Mouse (Mus musculus) midbrain, embryonic 14.5 days (tissue): ENCODE results near the gene Olfr287. TPM values are rescaled to one million over a fixed set of nuclear protein-coding genes. Genes with fewer than 3 reads are reported as not detected.

Experiments
- ATAC-seq: fragments of 200-750 bp; cut with Nextera tagmentation; 2 replicates; pipeline ENCODE4 v1.8.0; 2017; ENCODE audit warnings: moderate number of reproducible peaks, moderate library complexity; ENCODE audit not compliant: low FRiP score, low TSS enrichment
- DNase-seq: peaks from one replicate; pipeline ENCODE4 v3.0.0-alpha.2; 2015
- H3K27ac ChIP-seq: fragments of 300-500 bp; sonication (generic); replicated peaks from 2 replicates; pipeline ENCODE4 v1.5.1; 2014; ENCODE audit warnings: mild to moderate bottlenecking, low read depth, low read length, moderate library complexity
- H3K27me3 ChIP-seq: fragments of 300-500 bp; sonication (generic); 2 replicates; pipeline ENCODE4 v1.6.1; 2014; ENCODE audit warnings: low read length, control low read depth, mixed read lengths; ENCODE audit not compliant: control insufficient read depth, insufficient read depth
- H3K36me3 ChIP-seq: fragments of 300-500 bp; sonication (generic); 2 replicates; pipeline ENCODE4 v1.6.1; 2014; ENCODE audit warnings: low read length, control low read depth; ENCODE audit not compliant: control insufficient read depth, insufficient read depth
- H3K4me1 ChIP-seq: fragments of 300-500 bp; sonication (generic); 2 replicates; pipeline ENCODE4 v1.6.1; 2014; ENCODE audit warnings: mild to moderate bottlenecking, antibody characterized with exemption, low read length, control low read depth; ENCODE audit not compliant: control insufficient read depth, insufficient read depth
- H3K4me2 ChIP-seq: fragments of 300-500 bp; sonication (generic); 2 replicates; pipeline ENCODE4 v1.6.1; 2014; ENCODE audit warnings: mild to moderate bottlenecking, low read length, moderate library complexity
- H3K4me3 ChIP-seq: fragments of 300-500 bp; sonication (generic); replicated peaks from 2 replicates; pipeline ENCODE4 v1.5.1; 2014; ENCODE audit warnings: low read depth, low read length
- H3K9ac ChIP-seq: fragments of 300-500 bp; sonication (generic); replicated peaks from 2 replicates; pipeline ENCODE4 v1.6.1; 2014; ENCODE audit warnings: mild to moderate bottlenecking, low read length, moderate library complexity
- H3K9me3 ChIP-seq: fragments of 300-500 bp; sonication (generic); 2 replicates; pipeline ENCODE4 v1.6.1; 2016; ENCODE audit warnings: low read length, control low read depth, mixed read lengths; ENCODE audit not compliant: control insufficient read depth
- WGBS: fragments of 180-500 bp; shearing (Covaris S2); extraction: QIAGEN DNeasy Blood & Tissue Kit; methylation state at CpG from one replicate; pipeline ENCODE4 v1.1.7; 2014; 5-methylcytosine and 5-hydroxymethylcytosine counted together
- polyA plus RNA-seq: library from polyadenylated mRNA; unstranded; fragments of >200 nt; fragmentation: Nextera tagmentation; extraction: Ambion mirVana; gene quantifications from 2 replicates; pipeline ENCODE4 v1.2.1, GENCODE M21; 2014

The Olfr287 gene
- polyA plus RNA-seq = 0.17 TPM in 1 of 2 replicates, not detected in the other

DNA sequence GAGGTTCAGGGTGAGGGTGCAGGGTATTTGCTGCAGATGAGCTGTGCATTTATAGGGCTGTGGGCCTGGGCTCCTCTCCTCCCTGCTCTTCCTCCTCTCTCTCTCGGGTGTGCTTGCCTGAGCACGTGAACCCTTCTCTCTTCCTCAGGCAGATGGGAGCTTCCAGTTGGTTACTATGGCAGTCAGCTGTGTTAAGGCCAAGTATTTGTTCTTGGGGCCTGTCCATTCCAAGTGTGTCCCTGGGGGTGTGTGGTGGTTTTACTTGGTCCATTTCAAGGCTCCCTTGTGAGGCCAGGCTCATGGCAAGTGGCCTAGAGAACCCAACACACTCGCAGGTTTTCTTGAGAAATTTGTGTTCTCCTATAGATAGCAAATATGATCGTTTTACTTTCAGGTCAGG is at the start of gene Olfr287, which contains the start of gene Gm44579:
TSS of gene Olfr287 (minus strand) at position 180 of the 400 bp plus-strand sequence.
TSS of gene Gm44579 (minus strand) at position 101 of the 400 bp plus-strand sequence.
- no peaks in the 10 kb centered on the region for H3K36me3 ChIP-seq
- no peaks in the 10 kb centered on the region for H3K9me3 ChIP-seq
- H3K9ac ChIP-seq = no peak within 1 kb of the TSS
- no peak within 1 kb of the TSS for H3K27ac ChIP-seq
- no peak for DNase-seq
- H3K4me1 ChIP-seq = no peaks in the 10 kb centered on the region
- no peaks in the 10 kb centered on the region for H3K27me3 ChIP-seq
- H3K4me3 ChIP-seq = no peak within 1 kb of the TSS
- no peak for ATAC-seq
- no peak within 1 kb of the TSS for H3K4me2 ChIP-seq
- 63% methylated on average over 4 of the region's 4 CpGs for WGBS

DNA sequence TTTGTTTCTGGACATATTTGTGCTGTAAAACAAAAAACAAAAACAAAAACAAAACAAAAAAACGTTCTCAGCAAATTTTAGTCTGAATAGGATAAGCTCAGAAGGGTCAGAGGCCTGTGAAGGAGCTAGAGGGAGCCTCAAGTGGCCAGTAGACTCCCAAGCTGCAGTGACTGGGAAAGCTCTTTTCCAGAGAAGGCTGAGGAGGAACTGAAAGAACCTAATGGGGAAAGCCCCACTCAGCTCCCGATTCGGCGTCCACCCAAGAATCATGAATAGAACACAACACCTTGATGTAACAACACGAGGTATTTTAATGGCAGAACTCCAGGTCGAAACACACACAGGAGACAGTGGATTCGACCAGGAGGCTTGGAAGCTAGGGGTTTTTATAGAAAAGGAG is 36.9 kb upstream of the Olfr287 start:
- H3K36me3 ChIP-seq = no peaks in the 10 kb centered on the region
- 87% methylated on average over 7 of the region's 7 CpGs for WGBS
- no peak overlapping the region for H3K27ac ChIP-seq
- H3K4me3 ChIP-seq = no peak overlapping the region
- no peak overlapping the region for H3K4me2 ChIP-seq
- no peaks in the 10 kb centered on the region for H3K27me3 ChIP-seq
- no peaks in the 10 kb centered on the region for H3K4me1 ChIP-seq
- ATAC-seq (no peak), DNase-seq (no peak)
- H3K9me3 ChIP-seq = no peaks in the 10 kb centered on the region
- no peak overlapping the region for H3K9ac ChIP-seq

DNA sequence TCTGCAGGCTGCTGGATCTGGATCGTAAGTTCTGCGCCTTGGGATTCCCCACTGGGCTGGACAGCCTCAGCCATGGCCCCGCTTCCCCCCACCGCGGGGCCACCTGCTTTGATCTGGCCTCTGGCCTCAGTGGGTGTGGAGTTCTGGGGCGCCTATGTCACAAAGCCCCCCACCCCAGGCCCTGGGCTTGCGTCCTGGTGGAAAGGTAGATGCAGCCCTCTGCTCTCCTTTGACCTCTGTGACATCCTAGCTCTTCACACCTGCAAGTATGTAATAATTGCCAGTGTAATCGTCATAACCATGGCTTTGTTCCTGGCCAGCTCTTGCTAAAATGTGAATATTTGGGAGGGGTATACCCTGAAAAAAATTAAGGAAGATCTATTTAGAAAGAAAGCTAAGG is 36.3 kb upstream of the Olfr287 start, which contains the start of gene H1fnt:
TSS of gene H1fnt (minus strand) at position 101 of the 400 bp plus-strand sequence.
- ATAC-seq (no peak), DNase-seq (no peak)
- WGBS = 88% methylated on average over 8 of the region's 8 CpGs
- Histone ChIP-seq H3K4me2 (no peak within 1 kb of the TSS), H3K4me3 (no peak within 1 kb of the TSS), H3K36me3 (no peaks in the 10 kb centered on the region), H3K27me3 (no peaks in the 10 kb centered on the region), H3K27ac (no peak within 1 kb of the TSS), H3K9me3 (no peaks in the 10 kb centered on the region), H3K9ac (no peak within 1 kb of the TSS), H3K4me1 (no peaks in the 10 kb centered on the region)

DNA sequence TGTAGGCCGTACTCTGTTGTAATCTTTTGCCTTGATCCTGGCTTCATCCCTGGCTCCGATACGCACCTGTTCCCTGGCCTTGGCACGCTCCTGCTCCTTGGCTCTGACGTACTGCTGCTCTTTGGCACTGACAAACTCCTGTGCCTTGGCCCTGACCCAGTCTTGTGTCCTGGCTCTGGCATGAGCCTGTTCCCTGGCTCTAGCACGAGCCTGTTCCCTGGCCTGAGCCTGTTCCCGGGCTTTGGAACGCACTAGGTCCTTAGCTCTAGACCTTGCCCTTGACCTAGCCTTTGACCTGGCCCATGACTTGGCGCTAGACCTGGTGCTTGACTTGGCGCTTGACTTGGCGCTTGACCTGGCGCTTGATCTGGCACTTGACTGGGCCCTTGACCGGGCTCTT is 35.4 kb upstream of the Olfr287 start:
- no peaks in the 10 kb centered on the region for H3K9me3 ChIP-seq
- no peak overlapping the region for H3K9ac ChIP-seq
- H3K27ac ChIP-seq = no peak overlapping the region
- ATAC-seq = no peak
- no peak overlapping the region for H3K4me2 ChIP-seq
- DNase-seq = no peak
- H3K36me3 ChIP-seq = no peaks in the 10 kb centered on the region
- no peaks in the 10 kb centered on the region for H3K27me3 ChIP-seq
- 96% methylated on average over 13 of the region's 13 CpGs for WGBS
- H3K4me3 ChIP-seq = no peak overlapping the region
- no peaks in the 10 kb centered on the region for H3K4me1 ChIP-seq

- H3K9me3 ChIP-seq = no peaks in the 10 kb centered on the region
- 88% methylated on average over 4 of the region's 4 CpGs for whole genome bisulfite sequencing
- no peak overlapping the region for H3K4me3 ChIP-seq
- ATAC-seq (no peak), DNase-seq (no peak)
- no peak overlapping the region for H3K9ac ChIP-seq
- no peak overlapping the region for H3K27ac ChIP-seq
- H3K27me3 ChIP-seq = no peaks in the 10 kb centered on the region
- no peaks in the 10 kb centered on the region for H3K4me1 ChIP-seq
- H3K36me3 ChIP-seq = no peaks in the 10 kb centered on the region
- H3K4me2 ChIP-seq = no peak overlapping the region
These were observed 14.6 kb upstream of the Olfr287 start for GRCm38 (mm10) chr15:98235442-98235841.

- no peaks in the 10 kb centered on the region for H3K36me3 ChIP-seq
- DNase-seq (no peak), ATAC-seq (no peak)
- H3K27ac ChIP-seq = no peak within 1 kb of the TSS
- no peaks in the 10 kb centered on the region for H3K9me3 ChIP-seq
- H3K4me1 ChIP-seq = no peaks in the 10 kb centered on the region
- H3K4me3 ChIP-seq = no peak within 1 kb of the TSS
- H3K27me3 ChIP-seq = no peaks in the 10 kb centered on the region
- H3K4me2 ChIP-seq = no peak within 1 kb of the TSS
- WGBS = 83% methylated on average over 4 of the region's 4 CpGs
- no peak within 1 kb of the TSS for H3K9ac ChIP-seq
These were observed 13.5 kb upstream of the Olfr287 start, which contains the start of gene Olfr286 for GRCm38 (mm10) chr15:98234350-98234749. Gene Olfr286, minus strand, starts transcription at chr15:98234450.

GRCm38 (mm10) chr15:98226096-98226495 is 5.2 kb upstream of the Olfr287 start:
- H3K4me3 ChIP-seq = no peak overlapping the region
- no peak overlapping the region for H3K27ac ChIP-seq
- no peak overlapping the region for H3K9ac ChIP-seq
- no peaks in the 10 kb centered on the region for H3K27me3 ChIP-seq
- no peaks in the 10 kb centered on the region for H3K9me3 ChIP-seq
- ATAC-seq (no peak), DNase-seq (no peak)
- 63% methylated on average over 7 of the region's 7 CpGs for WGBS
- H3K4me2 ChIP-seq = no peak overlapping the region
- no peaks in the 10 kb centered on the region for H3K4me1 ChIP-seq
- no peaks in the 10 kb centered on the region for H3K36me3 ChIP-seq

GRCm38 (mm10) chr15:98225610-98226009 is 4.8 kb upstream of the Olfr287 start:
- WGBS = 46% methylated on average over 16 of the region's 16 CpGs
- Histone ChIP-seq H3K27me3 (no peaks in the 10 kb centered on the region), H3K4me3 (no peak overlapping the region), H3K9me3 (no peaks in the 10 kb centered on the region), H3K4me2 (no peak overlapping the region), H3K4me1 (no peaks in the 10 kb centered on the region), H3K9ac (no peak overlapping the region), H3K36me3 (no peaks in the 10 kb centered on the region), H3K27ac (no peak overlapping the region)
- DNase-seq = peak; percentile 0
- ATAC-seq = no peak

- Histone ChIP-seq H3K4me2 (no peak overlapping the region), H3K36me3 (no peaks in the 10 kb centered on the region), H3K27me3 (no peaks in the 10 kb centered on the region), H3K9ac (no peak overlapping the region), H3K4me3 (no peak overlapping the region), H3K4me1 (no peaks in the 10 kb centered on the region), H3K27ac (no peak overlapping the region), H3K9me3 (no peaks in the 10 kb centered on the region)
- no peak for DNase-seq
- ATAC-seq = no peak
These were observed 1.5 kb upstream of the Olfr287 start for GRCm38 (mm10) chr15:98222377-98222776.
